Mouse (Mus musculus): ENCODE results near the gene Olfr1386.

DNA sequence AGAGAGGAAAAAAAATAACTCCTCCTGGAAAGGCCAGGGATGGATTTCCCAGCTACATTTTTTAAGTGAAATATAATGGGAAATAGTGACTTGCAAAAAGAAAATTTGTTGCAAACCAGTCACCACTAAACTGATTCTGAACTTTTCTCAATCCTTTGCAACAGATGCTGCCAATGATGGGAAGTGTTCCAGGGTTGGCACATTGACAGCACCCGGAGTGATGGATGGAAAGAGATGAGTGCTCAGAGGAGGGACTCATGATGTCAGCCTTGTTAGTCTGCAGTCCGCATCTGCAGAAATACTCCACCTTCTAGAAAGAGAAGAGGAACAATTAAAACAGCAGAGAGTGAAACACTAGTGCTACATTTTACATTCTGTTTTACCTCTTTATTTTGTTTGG lies 35.2 kb upstream of the Olfr1386 start:
- TF ChIP-seq CTCF (IDR thresholded peaks at IDR 0.05): no peak
- TF ChIP-seq EP300 (IDR thresholded peaks at IDR 0.05; ENCODE audit: insufficient read depth, low read depth, low read length): no peak
- TF ChIP-seq POLR2A (IDR thresholded peaks at IDR 0.05; ENCODE audit: insufficient read depth, low read depth, low read length): no peak
